Mouse (Mus musculus): ENCODE measurements around the gene Rps25.
A peak's percentile ranks its signal among the peaks of the same experiment; 100 is the strongest.
"Not testable (repeated sequence)": the region's sequence is repeated elsewhere in the genome, so short reads cannot be mapped to it uniquely, and the experiment has no call there.

Gene Rps25

DNA sequence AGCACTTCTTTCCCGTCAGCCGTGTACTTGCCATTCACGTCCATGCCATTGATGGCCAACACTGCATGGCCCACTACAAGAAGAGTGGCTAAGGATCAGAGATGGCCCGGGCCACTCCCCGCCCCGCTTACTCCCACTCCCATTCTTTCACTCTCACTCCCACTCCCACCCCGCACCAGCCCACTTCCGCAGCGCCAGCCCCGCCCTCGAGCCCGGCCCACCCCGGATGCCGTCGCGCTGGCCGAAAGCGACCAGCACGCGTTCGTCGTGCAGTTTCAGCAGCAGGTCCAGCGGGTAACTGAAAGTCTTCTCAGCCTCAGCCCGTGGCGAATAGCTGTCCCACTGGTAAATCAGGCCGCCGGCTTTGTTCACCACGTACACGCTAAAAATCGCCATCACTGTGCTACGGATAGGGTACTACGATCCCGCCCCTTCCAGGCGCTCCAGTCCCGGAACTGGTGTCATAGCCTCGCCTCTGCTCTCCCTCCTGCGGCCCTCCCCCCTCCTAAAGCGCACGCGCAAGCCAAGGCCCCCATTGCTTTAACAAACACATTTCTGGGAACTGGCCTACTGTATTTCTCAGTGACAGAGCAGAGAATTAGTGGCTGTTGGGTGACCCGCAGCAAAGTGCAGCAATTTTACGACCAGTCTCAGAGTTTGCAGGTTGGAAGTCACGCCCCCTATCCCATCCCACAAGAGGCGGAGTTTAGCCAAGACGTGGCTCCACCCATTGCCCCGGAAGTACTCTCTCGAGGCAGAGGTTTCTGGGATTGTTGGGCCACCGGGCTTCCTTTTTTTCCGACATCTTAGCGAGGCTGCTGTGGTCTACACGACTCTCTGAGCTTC is at the start of gene Rps25, which contains the start of gene Trappc4:
TSS of gene Rps25 (plus strand) at position 234 of the 846 bp plus-strand sequence.
TSS of gene Trappc4 (minus strand) at position 695 of the 846 bp plus-strand sequence.
- DNase-seq (ENCODE audit: low spot score in 2 of 2) = peak; percentile 92 to 93

DNA sequence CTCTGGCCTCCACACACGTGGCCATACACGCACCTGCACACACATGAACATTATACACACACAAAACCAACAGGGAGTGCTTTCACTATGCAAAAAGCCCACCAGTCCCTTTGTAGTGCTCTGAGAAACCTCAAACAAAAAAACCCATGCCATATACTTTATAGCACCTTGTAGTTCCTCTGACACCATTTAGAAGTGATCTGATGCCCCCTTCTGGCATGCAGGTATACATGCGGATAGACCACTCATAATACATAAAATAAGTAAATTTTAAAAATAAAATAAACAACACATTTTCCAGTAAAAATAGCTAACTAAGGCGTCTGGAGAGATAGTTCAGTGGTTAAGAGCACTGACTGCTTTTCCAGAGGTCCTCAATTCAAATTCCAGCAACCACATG is 49.7 kb upstream of the Rps25 start:
- DNase-seq (ENCODE audit: low spot score in 2 of 2) = peak in 1 of 2 experiments; percentile 22

DNA sequence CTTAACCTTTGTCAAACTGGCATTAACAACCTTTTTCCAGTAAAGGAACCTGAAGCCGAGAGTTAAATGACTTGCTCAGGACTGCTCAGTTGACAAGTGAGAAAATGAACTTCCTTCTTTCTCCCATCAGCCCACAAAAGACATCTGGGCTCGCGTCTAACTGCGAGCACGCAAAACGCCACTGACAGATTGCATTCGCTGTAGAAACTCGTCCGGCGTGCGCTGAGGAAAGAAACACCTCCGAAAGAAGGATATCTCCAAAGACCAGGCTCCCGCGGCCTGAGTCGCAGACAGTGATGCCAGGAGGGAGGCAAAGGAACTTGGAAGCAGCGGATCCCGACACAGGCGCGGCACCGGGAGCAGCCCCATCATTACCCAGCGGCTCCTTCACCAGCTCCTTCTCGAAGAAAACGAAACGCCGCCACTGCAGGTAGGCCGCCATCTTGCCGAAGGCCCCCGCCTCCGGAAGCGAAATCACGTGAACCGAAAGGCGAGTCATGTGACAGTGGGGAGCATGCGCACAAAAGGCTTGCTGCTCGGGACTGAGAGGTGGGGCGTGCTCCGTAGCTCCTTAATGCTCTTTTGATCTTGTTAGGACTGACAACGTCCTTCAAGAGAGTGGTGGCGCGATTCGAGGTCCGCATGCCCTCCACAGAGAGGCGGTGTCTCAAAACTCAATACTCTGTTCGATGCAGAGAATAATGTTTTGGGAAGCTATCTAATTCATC is 45.6 kb upstream of the Rps25 start, which contains the start of gene Vps11:
TSS of gene Vps11 (minus strand) at position 481 of the 728 bp plus-strand sequence.
- peak; percentile 96 to 98 for DNase-seq (ENCODE audit: low spot score in 2 of 2)

DNA sequence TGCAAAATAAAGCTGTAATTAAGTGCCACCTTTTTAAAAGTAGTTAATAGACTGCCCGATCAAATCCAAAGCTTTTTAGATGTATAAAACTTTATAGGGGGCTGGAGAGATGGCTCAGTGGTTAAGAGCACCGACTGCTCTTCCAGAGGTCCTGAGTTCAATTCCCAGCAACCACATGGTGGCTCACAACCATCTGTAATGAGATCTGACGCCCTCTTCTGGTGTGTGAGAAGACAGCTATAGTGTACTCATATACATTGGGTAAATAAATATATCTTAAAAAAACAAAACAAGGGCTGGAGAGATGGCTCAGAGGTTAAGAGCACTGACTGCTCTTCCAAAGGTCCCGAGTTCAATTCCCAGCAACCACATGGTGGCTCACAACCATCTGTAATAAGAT is 45.0 kb upstream of the Rps25 start:
- not testable (repeated sequence) for DNase-seq (ENCODE audit: low spot score in 2 of 2)

GRCm38 (mm10) chr9:44364480-44364879 is 42.5 kb upstream of the Rps25 start:
- no peak for DNase-seq (ENCODE audit: low spot score in 2 of 2)

GRCm38 (mm10) chr9:44373386-44373785 is 33.6 kb upstream of the Rps25 start:
- no peak for DNase-seq (ENCODE audit: low spot score in 2 of 2)

- no peak for DNase-seq (ENCODE audit: low spot score in 2 of 2)
Observed at GRCm38 (mm10) chr9:44376141-44376540, 30.8 kb upstream of the Rps25 start.

GRCm38 (mm10) chr9:44377335-44377734 is 29.6 kb upstream of the Rps25 start:
- not testable (repeated sequence) for DNase-seq (ENCODE audit: low spot score in 2 of 2)

- no peak for DNase-seq (ENCODE audit: low spot score in 2 of 2)
Observed at GRCm38 (mm10) chr9:44378153-44378730, 28.7 kb upstream of the Rps25 start.

GRCm38 (mm10) chr9:44379054-44379834 is 27.7 kb upstream of the Rps25 start, which contains the start of gene Hyou1:
TSS of gene Hyou1 (plus strand) at chr9:44379490.
- DNase-seq (ENCODE audit: low spot score in 2 of 2) = peak; percentile 99 to 100

- DNase-seq (ENCODE audit: low spot score in 2 of 2) = no peak
Observed at GRCm38 (mm10) chr9:44379862-44380261, 27.1 kb upstream of the Rps25 start.

DNA sequence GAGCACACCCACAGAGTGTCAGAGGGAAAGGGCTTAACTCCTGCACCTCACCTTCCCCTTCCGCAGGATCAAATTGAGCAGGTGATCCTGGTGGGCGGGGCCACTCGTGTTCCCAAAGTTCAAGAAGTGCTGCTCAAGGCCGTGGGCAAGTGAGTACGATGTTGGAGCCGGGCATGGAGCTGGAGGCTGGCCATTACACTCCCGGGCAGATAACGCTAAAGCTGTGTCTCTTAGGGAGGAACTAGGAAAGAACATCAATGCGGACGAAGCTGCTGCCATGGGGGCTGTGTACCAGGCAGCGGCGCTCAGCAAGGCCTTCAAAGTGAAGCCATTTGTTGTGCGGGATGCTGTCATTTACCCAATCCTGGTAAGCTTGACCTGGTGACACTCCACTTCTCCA is 22.3 kb upstream of the Rps25 start:
- DNase-seq (ENCODE audit: low spot score in 2 of 2) = no peak

DNA sequence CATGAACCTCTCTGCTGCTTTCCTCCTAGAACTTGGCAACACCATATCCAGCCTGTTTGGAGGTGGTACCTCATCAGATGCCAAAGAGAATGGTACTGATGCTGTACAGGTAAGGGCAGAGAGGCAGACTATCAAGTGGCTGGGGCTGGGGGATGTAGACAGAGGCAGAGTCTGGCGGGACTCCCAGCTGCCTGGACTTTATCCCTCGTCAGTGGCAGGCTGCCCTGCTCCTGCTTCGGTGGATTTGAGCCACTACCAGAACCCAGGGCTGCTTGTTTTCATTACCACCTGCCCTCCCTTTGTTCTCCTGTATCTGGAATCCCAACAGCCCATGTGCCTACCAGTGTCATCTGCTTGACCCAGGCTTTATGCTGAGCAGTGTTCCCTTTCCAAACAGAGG is 19.7 kb upstream of the Rps25 start:
- DNase-seq (ENCODE audit: low spot score in 2 of 2) = no peak

DNA sequence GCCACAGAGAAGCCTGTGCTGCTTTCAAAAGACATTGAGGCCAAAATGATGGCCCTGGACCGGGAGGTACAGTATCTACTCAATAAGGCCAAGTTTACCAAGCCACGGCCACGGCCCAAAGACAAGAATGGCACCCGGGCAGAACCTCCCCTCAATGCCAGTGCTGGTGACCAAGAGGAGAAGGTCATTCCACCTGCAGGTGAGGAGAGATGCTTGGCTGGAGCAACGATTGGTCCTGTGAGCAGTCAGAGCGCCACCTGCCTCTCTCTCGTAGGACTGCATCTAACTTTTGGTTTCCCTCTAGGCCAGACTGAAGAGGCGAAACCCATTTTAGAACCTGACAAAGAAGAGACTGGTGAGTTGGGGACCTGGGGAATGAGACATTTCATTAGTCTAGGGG is 17.7 kb upstream of the Rps25 start:
- peak; percentile 55 to 84 for DNase-seq (ENCODE audit: low spot score in 2 of 2)

DNA sequence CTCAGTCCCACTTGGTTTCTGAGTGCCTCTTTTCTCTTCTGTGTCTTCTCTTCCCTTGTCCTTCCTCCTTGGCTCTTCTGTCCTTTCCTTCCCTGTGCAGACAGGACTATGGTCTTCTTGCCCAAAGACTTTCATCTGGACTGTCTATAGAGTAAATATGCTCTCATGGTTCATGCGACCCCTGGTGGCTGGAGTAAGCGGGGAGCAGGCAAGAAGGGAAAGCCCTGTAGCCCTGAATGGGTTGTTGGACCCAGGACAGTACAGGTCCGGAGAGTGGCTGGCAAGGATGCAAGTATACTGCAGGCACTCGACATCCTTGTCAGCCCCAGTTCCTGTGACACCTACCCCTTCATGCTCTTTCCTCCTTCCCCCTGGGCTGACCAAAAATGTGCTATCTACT is 15.5 kb upstream of the Rps25 start:
- DNase-seq (ENCODE audit: low spot score in 2 of 2) = peak; percentile 80 to 92

- peak; percentile 94 to 95 for DNase-seq (ENCODE audit: low spot score in 2 of 2)
Observed at GRCm38 (mm10) chr9:44396684-44397411, 10.1 kb upstream of the Rps25 start, which contains the start of gene Slc37a4. TSS of gene Slc37a4 (plus strand) at chr9:44396852.

DNA sequence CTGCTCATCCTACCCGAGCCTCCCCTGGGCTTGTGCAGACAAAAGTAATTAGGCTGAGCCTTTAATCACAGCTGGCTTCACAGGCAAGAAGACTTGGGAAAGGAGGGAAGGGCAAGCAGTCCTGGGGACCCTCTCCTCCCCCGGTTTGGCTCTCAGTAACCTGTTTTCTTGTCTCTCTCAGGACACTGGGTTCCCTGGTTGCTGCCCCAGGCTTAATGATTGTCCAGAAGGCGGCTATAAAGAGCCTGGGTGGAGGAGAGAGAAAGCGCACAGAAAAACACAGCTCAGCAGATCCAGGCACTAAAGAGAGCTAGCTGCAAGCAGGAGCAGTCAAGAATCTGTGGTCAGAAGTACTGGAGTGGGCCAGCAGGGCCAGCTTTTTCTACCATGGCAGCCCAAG is 8.9 kb upstream of the Rps25 start:
- no peak for DNase-seq (ENCODE audit: low spot score in 2 of 2)

DNA sequence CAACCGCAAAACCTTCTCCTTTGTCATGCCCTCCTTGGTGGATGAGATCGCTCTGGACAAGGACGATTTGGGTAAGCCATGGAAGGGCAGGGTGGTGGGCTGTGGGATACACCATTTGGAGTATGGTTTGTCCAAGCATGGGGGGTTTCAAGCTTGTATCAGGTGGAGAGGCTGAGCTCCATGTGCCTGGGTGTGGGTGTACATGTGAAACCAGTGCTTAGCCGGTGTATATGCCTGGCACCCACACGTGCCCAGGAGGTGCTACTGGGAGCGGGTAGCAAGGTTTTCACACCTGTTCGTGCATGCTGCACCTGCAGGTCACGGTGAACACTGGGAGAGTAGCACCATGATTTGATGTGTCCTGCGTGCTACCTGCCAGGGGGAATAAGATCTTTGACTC is 8.4 kb upstream of the Rps25 start:
- DNase-seq (ENCODE audit: low spot score in 2 of 2) = no peak

DNA sequence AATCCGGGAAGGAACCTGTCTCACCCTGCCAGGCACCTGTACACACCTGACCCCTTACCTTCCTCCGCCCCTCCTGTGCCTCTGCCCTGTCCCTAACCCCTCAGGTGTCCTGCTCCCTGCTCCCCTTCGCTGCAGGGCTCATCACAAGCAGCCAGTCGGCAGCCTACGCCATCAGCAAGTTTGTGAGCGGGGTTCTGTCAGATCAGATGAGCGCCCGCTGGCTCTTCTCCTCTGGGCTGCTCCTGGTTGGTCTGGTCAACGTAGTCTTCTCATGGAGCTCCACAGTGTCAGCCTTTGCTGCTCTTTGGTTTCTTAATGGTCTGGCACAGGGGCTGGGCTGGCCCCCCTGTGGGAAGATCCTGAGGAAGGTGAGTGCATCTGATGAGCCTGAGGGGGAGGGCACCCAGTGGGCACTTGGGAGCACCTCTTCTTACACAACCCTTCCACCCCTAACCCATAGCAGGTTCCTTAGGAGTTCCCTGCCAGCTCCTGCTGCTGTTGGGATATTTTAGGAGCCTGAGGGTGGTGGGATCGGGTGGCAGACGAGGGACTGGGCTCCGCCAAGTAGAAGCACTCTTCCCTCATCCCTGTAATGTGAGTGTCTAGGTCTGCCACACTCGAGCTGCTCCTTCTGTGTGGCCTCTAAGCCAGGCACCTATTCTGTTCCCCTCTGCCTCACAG is 7.7 kb upstream of the Rps25 start:
- no peak for DNase-seq (ENCODE audit: low spot score in 2 of 2)

GRCm38 (mm10) chr9:44399795-44400114 is 7.2 kb upstream of the Rps25 start:
- no peak for DNase-seq (ENCODE audit: low spot score in 2 of 2)

All from spleen, postnatal 4 days (tissue).